Mouse (Mus musculus) cerebellum, adult 2 months (tissue): ENCODE measurements around the gene Pef1.

Experiments
- CTCF ChIP-seq: fragments of 200-500 bp; IDR thresholded peaks from 2 replicates; pipeline ENCODE4 v1.5.1; 2011; ENCODE audit warnings: low read depth, mild to moderate bottlenecking, control low read depth, low read length, moderate library complexity, borderline replicate concordance; ENCODE audit not compliant: insufficient read depth
- POLR2A ChIP-seq: fragments of 200-500 bp; IDR thresholded peaks from 2 replicates; pipeline ENCODE4 v1.6.1; 2011; ENCODE audit warnings: low read length, control low read depth, borderline replicate concordance; ENCODE audit not compliant: insufficient read depth

DNA sequence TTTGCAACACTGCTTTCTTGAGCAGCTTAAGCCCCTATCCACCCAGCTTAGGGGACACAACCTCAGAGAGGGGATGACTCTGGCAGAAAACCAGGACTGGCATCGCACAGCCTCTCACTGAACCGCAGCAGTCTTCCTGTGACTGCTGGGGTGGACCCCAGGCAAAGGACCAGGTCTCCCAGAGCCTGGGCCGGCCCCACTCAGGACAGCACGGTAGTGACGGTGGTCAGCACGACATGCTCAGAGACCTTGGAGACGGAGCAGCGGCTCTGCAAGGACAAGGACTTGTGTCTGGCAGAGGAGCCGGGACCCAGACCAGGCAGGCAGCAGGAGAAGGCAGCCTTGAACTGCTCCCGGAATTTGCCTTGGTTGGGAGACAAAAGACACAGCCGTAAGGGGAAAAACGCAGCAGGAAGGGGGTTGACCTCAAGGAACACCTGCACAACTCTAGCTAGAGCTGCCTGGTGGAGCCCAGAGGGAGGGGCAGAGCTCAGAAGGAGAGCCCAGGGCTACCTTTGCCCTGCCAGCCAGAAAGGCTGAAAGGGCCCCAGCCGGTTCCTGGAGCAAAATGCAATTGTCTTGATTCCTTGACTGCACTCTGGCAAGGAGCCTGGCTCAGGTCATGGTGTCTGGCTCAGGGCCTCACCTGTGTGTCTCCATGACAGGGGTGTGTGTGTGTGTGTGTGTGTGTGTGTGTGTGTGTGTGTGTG is 28.4 kb downstream of the Pef1 start:
- no peak for TF ChIP-seq POLR2A
- no peak for TF ChIP-seq CTCF
